In the genomic region with DNA sequence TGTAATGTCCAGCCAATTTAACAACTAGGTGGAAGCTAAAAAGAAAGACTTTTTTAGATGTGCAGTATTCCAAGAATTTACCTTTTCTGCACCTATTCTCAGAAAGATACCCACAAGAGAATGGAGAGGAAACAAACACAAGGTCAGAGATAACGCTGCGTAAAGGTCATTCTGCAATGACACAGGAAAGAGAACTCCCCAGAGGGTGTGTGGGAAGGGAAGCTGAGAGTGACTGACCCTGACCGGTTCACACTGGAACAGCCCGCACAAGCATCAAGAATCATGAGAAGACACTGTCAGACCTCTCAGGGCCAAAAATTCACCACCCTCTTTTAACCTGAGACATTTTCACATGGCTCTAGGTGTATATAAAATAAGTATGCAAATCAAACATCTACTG, we compare ENCODE assay signal across 13 mouse cellular contexts. TPM values are rescaled to one million over a fixed set of nuclear protein-coding genes. Genes with fewer than 3 reads are reported as not detected.
DNase-seq lines count a peak whose midpoint lies in the region; TF ChIP-seq lines count a peak whose summit lies in the region.
"Had no signal": no experiment of that assay in that cellular context is flagged by ENCODE, and none has a peak within 500 bp of the region (broad histone marks: within the 10 kb centered on the region; RNA-seq: fewer than 3 reads in every experiment).

No protein-coding gene starts in this region.

- H3K27ac ChIP-seq in gastrocnemius, adult 2 months, result peak overlapping the region; percentile 80
- H3K27ac ChIP-seq: embryonic facial prominence, embryonic 13.5 days; hindbrain, embryonic 14.5 days had no signal

- H3K4me3 ChIP-seq in gastrocnemius, adult 2 months, result no peak overlapping the region; the same call in 1 of the 2 replicates
- H3K4me3 ChIP-seq: embryonic facial prominence, embryonic 13.5 days had no signal

- TF ChIP-seq CTCF in gastrocnemius, adult 2 months (IDR thresholded peaks at IDR 0.05), result no peak

- intact Hi-C loops in gastrocnemius, adult 2 months (cut with DNase I), result no loop called here
- intact Hi-C loops in gastrocnemius, postnatal 36 days (cut with DNase I), result no loop called here

- no peak for DNase-seq in gastrocnemius, adult 2 months
- no peak for DNase-seq in gastrocnemius, postnatal 36 days
- peak; percentile 69 for DNase-seq in ES-CJ7 (ENCODE audit: low read depth, low spot score)
- DNase-seq in embryo, embryonic 10.5 days (ENCODE audit: low spot score), result peak; percentile 29
- DNase-seq in kidney, postnatal 25 days, result peak; percentile 59 to 78
- no peak for DNase-seq in testis, postnatal 10 days (ENCODE audit: low spot score)
- no peak for DNase-seq in Muller cell, postnatal 12 days (ENCODE audit: inconsistent ontology term)
- DNase-seq in layer of hippocampus, adult 11-12 months (ENCODE audit: low spot score), result no peak
- DNase-seq: cerebellum, adult 9-10 months; left cerebral cortex, postnatal 4 days; thymus, adult 2 months had no signal

RNA-seq across cellular contexts. Expression of a gene that starts 10.4 kb away (rescaled TPM):
- 10 to 100 TPM; 58.2 to 65.3 TPM for total RNA-seq in gastrocnemius, adult 2 months (2021)
- total RNA-seq in gastrocnemius, postnatal 36 days (2021), result 10 to 100 TPM; 52.8 to 64.7 TPM

Comparison
In these comparisons a context has a peak if more than half of its experiments do, and no peak if none do; other contexts are left out.
1. DNase-seq: peak in ES-CJ7 (single experiment), embryo, embryonic 10.5 days (single experiment) and kidney, postnatal 25 days (2 of 2); none in gastrocnemius, adult 2 months (single experiment), gastrocnemius, postnatal 36 days (0 of 2), testis, postnatal 10 days (single experiment), Muller cell, postnatal 12 days (single experiment) and layer of hippocampus, adult 11-12 months (single experiment).